Mouse (Mus musculus) kidney, postnatal 25 days (tissue): ENCODE data around the gene Rcor1.

Experiments
- DNase-seq, 2 experiments: peaks; one replicate each; pipeline ENCODE4 v3.0.0; 2021; ENCODE audit warnings: mixed read lengths in 2 of 2

Gene Rcor1

GRCm38 (mm10) chr12:111071477-111072152, 32.5 kb downstream of the Rcor1 start:
- peak; percentile 85 to 90 for DNase-seq

- peak in 1 of 2 experiments; percentile 52 for DNase-seq
Observed at GRCm38 (mm10) chr12:111076385-111076965, 37.3 kb downstream of the Rcor1 start.

GRCm38 (mm10) chr12:111085579-111085978, 46.4 kb downstream of the Rcor1 start:
- no peak for DNase-seq

DNA sequence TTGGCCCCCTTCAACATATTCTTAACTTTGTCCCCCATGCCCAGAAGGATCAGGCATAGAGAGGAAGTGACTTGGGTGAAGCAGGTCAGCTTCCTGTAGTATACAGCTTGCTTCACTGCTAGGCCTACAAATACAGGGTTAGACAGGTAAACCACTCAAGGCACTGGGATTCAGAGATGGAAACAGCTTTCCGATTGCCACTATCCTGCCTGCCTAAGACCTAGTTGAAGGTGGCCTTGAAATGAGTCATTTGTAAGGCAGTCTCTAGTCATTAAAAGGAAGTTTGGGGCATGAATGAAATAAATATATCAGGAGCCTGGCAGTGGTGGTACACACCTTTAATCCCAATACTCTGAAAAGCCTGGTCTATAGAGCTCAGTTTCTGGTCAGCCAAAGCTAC, 47.9 kb downstream of the Rcor1 start:
- DNase-seq = no peak

DNA sequence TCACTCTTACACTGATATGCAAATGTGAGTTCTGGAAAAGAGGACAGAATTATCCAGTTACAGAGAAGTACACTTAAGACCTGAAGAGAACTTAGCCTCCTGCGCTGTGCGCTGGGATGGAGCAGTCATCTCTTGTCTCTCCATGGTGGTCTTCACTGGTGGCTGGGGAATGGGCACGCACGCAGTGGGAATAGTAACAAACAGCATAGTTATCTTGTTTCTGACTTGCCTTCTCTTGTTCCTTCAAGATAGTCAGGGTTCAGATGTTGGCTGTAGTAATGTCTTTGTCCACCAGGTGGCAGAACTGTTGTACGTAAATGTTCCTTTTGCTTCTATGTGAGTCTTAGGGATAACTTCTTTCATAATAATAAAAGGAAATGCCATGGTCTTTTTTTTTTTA, 49.0 kb downstream of the Rcor1 start:
- peak; percentile 59 to 91 for DNase-seq

- DNase-seq = no peak
Observed at GRCm38 (mm10) chr12:111088731-111089141, 49.6 kb downstream of the Rcor1 start.

DNA sequence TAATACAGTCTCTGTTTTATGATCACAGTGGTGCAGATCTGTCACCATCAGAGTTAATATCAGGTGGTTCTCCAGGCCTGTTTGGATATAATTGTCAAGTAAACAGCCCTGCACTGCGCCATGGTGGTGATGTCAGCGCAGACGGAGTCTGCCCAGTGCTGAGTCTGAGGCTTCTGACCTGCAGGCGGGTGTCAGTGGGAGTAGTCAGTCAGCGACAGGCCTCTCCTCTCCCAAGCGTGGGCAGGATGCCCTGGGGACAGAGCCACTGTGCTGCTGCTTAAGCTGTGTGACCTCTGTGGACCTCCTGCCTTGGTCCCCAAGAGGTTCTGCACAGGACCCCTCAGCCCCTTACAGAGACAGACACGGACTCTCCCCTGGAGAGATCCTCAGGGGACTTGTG, 50.0 kb downstream of the Rcor1 start:
- peak; percentile 21 to 53 for DNase-seq

GRCm38 (mm10) chr12:111090801-111091200, 51.6 kb downstream of the Rcor1 start:
- peak; percentile 18 to 65 for DNase-seq

DNA sequence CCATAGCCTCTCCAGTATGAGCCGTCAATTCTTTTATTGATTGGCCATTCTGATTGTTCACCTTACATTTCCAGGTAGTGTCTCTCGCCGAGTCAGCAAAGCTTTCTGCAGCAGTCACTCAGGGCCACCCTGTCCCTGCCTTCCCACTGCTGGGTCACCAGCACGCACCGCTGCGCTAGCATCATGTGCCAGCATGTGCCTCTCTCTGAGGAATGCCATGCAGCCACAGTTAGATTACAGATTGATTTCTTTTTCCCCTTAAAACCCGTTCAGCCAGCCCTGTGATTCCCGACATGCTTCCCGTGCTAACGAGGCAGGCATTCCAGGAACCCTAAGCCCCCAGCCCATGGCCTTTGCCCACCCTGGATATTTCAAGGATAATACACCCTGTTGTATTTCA, 52.8 kb downstream of the Rcor1 start:
- peak; percentile 62 to 83 for DNase-seq

DNA sequence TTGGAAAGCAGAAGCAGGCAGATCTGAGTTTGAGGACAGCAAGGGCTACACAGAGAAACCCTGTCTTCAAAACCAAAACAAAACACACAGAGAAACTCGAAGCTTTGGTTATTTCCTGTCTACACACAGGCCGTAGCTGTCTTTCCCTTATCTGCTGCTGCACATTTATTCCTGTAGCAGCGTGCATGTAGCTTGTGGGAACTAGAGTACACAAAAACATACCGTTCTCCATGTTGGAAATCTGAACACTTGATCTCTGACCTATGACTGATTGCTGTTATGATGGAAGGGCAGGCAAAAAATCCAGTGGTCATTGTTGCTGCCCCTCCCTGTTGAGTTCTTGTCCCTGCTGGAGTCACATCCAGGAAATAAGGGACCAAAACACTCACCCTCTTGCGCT, 54.9 kb downstream of the Rcor1 start:
- no peak for DNase-seq

DNA sequence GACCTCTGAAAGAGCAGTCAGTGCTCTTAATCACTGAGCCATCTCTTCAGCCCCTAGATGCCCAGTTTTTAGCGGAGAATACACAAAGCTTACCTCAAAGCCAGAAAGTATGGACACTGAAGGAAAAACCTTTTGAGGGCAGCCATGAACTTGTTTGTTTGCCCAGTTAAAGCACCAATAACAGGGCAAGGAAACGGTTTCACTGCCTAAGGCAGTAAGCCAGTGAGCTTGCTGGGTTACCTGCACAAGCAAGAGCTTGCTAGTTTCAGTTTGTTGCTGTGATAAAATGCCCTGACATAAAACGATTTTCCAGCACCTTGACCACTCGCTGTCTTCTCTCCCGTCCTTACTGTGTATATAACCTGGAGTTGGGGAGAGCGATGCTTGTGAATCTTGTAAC, 55.9 kb downstream of the Rcor1 start:
- peak in 1 of 2 experiments; percentile 17 for DNase-seq

- DNase-seq = no peak
Observed at GRCm38 (mm10) chr12:111096249-111096648, 57.1 kb downstream of the Rcor1 start.

- DNase-seq = no peak
Observed at GRCm38 (mm10) chr12:111097036-111097435, 57.9 kb downstream of the Rcor1 start.

- no peak for DNase-seq
Observed at GRCm38 (mm10) chr12:111111176-111111575, 72.0 kb downstream of the Rcor1 start.

DNA sequence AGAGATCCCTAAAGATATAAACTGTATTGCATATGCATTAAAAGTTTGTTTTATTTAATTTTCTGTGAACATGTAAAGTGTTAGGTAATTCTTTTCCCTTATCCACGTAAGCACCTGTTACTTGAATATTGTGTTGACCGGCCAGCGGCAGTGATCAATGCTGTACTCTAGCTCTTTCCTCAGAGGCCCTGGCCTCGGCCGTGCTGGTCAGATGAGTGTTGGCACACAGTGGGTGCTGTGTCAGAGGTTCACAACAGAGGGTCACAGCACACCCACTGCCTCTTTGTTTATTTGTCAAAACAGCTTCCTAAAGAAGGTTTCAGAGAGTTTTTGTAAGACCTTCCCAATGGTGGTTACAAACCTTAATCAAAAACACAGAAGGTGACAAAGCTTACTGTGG, 75.4 kb downstream of the Rcor1 start:
- DNase-seq = peak in 1 of 2 experiments; percentile 10

GRCm38 (mm10) chr12:111119506-111120085, 80.4 kb downstream of the Rcor1 start:
- no peak for DNase-seq

- DNase-seq = no peak
Observed at GRCm38 (mm10) chr12:111120976-111121645, 82.0 kb downstream of the Rcor1 start.

DNA sequence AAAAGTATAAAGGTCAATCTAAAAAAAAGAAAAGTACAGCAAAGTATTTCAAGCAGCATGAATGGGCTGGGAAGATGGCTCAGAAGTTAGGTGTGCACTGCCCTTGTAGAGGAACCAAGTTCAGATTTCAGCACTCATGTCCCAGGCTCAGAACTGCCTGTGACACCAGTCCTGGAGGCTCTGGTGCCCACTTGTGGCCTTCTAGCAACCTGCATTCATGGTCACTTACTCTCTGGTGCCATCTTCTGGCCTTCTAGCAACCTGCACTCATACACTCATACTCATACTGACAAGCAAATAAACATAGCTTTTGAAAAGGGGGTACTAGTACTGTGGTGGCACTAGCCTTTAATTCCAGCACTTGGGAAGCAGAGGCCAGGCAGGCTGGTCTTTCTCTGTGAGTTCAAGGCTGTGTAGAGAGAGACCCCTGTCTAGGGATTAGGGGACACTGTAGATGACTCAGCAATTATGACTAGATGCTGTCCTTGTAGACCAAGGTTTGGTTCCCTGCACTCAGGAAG, 83.2 kb downstream of the Rcor1 start:
- DNase-seq = peak in 1 of 2 experiments; percentile 24

DNA sequence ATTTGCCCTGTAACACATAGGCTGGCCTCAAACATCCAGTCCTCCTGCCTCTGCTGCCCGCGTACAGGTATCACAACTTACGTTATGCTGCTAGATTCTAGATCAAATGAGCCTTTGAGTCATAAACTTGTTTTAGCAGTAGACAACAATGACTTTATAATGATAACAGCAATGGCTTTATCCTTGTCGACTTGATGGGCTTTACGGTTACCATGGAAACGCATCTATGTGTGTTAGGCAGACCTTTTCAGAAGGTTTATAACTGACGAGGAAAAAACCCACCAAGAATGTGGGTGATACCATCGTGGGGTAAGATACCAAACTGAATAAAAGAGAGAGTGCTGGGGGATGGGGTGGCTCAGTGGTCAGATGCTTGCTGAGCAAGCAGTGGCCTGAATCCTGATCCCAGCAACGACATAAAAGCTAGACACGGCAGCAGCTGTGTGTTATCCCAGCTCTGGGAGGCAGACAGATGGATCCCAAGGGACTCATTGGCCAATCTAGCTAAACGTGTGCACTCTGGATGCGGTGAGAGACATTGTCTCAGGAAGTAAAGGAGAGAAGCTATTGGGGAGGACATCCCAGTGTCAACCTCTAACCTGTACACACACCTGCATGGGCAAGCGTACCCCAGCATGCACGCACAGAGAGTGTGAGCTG, 85.6 kb downstream of the Rcor1 start:
- DNase-seq = peak in 1 of 2 experiments; percentile 29

DNA sequence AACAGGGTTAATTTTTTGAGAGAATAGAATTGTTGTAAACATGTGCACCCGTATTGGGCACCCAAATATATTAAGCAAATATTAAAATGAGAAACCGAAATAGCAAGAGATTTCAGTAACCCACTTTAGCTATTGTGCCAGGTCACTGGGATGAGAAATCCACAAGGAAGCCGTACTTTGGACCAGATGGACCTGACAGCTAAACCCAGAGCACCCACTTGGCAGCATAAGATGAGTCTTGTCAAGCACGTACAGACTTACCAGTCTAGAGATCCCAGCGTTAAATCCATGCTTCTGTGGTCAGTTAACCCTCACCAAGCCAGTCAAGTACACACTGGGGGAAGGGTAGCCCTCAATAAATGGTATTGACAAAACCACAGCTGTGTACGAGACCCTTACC, 86.5 kb downstream of the Rcor1 start:
- DNase-seq = no peak

GRCm38 (mm10) chr12:111134169-111134568, 95.0 kb downstream of the Rcor1 start:
- DNase-seq = no peak

DNA sequence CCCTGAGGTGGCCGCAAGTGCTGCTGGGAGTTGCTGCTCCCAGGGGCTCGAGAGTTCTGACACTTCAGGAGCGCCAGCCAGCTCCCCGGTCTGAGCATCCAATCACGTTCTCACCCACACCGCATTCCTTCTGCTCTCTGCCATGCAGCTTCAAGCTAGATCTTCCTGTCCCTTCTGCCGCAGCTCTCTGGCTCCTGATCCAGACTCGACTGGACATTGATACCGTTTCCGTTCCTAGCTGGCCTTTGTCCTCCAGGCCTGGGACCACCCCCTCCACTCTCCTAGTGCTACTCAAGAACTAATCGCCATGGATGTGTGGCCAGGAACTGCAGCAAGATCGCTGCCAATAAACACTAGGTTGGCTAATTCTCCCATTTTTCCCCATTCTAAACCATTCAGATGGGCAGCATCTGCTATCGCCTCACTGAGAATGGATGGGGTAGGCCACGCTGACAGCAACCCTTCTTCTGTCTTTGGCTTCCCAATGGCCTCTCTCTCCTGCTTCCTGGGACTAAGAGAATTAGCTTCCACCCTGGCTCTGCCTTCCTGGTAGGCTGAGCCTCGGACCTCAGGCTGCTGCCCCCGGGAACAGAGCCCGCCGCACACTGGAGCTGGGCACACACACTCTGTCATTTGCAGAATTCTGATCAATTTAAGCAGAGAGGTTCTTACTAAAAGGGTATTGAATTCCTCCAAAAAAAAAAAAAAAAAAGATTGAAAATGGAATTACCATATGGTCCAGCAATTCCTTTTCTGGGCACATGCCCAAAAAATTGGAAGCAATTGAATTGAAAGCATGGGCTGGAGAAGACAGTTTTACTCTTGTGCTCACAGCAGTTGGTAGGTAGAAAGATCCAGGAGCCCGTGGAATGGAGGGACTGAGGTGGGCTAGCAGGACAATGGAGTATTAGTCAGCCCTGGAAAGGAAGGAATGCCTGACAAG, 95.9 kb downstream of the Rcor1 start:
- peak in 1 of 2 experiments; percentile 47 for DNase-seq
